Mouse (Mus musculus) MN1 (cell line): ENCODE data around the gene Sh3bgrl.
"Not testable (repeated sequence)": the region's sequence is repeated elsewhere in the genome, so short reads cannot be mapped to it uniquely, and the experiment has no call there.

ENCODE experiments used
- DNase-seq: peaks from one replicate; pipeline ENCODE4 v3.0.0-alpha.2; 2016; ENCODE audit warnings: low spot score

Gene Sh3bgrl

DNA sequence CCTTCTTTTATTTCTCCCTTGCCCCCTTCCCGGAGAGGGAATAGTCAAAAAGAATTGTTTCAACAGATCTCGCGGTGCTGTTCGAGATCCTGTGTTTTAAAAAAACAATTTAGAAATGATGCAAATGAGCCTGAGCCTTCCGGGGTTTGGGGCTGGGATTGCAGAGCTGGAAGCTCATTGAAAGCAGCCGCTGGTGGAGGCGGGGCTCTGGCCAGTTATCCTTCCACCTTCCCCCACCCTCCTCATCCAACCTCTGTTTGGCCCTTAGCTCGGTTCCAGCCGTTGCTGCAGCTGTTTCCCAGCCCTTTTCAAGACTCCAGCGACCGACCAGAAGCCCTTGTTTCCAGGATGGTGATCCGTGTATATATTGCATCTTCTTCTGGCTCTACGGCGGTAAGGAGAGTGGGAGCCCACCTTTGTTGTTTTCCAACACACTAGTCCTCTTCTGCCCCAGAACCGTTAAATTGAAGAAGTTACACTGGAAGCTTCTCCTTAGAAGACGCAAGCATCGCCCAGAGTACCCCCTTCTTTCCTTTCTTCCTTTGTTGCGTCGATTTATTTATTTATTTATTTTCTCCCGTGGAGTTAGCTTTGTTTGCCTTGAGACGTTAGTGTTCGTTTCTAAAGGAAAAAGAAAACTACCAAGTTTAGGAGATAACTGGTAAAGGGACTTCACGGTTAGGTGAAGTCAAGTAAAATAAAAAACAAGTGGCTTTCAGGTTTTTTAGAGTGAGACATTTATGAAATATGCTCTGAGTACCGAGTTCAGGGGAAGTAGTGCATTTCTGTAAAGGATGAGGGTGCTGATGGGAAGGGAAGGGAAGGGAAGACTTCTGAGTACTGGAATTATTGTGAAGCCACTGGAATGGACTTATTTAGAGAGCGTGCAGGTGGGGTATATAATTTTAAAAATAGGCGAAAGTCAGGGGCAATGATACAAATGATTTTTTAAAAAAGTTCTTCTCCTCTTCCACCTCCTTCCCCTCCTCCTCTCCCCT, at the start of gene Sh3bgrl:
Gene Sh3bgrl, plus strand, starts transcription at position 121 of the 998 bp plus-strand sequence.
- peak; percentile 83 for DNase-seq

DNA sequence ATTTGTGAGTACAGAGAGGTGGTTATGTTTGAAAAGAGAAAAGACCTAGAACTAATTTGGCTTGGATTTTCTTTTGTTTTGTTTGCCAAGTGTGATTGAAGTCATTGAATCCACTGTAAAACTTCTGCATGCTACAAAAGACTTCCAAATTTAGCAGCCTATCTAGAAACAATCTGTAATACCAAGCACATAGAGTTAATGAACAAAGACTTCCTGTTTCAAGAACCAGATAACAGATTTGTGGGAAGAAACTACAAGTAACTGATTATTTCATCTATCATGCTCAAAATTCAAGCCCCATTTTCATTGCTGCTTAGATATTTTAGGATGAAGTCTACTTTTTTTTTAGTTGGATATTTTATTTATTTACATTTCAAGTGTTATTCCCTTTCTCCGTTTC, 47.4 kb upstream of the Sh3bgrl start:
- DNase-seq, result no peak

DNA sequence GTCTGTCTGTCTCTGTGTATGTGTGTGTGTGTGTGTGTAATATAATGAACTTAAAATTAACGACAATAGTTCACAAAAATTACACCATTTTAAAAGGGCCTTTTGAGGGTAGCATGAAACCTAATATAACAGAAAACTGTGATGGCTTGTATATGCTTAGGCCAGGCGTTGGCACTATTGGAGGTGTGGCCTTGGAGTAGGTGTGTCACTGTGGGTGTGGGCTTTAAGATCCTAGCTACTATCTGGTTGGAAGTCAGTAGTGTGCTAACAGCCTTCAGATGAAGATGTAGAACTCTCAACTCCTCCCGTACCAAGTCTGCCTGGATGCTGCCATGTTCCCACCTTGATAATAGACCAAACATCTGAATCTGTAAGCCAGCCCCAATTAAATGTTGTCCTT, 23.4 kb upstream of the Sh3bgrl start:
- DNase-seq, result no peak

DNA sequence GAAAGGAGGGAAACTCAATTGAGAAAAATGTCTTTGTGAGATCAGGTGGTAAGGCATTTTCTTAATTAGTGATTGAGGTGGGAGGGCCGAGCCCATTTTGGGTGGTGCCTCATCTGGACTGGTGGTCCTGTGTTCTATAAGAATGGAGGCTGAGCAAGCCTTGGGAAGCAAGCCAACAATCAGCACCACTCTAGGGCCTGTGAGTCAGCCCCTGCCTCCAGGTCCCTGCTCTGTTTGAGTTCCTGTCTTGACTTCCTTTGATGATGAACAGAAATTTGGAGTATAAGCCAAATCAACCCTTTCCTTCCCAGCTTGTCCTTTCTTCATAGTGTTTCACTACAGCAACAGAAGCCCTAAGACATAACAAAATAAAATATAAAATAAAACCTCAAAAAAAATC, 19.4 kb upstream of the Sh3bgrl start:
- peak; percentile 27 for DNase-seq

DNA sequence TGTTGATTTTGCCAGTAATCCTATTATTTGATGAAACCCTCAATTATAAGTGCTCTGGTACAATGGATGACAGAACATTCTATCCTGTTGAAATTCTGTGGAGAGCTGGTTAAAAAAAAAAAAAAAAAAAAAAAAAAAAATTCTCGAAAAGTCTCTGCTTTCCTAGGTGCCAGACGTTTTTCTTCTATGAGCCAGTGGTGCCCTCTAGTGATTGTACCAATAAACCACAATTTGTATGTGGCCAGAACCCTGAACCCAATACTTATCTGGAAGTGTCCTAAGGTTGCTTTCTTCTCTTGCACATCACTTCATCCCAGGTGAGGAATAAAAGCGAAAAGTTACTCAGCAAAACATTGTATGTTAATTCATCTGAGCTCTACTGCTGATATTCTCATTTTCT, 18.8 kb upstream of the Sh3bgrl start:
- peak; percentile 39 for DNase-seq

DNA sequence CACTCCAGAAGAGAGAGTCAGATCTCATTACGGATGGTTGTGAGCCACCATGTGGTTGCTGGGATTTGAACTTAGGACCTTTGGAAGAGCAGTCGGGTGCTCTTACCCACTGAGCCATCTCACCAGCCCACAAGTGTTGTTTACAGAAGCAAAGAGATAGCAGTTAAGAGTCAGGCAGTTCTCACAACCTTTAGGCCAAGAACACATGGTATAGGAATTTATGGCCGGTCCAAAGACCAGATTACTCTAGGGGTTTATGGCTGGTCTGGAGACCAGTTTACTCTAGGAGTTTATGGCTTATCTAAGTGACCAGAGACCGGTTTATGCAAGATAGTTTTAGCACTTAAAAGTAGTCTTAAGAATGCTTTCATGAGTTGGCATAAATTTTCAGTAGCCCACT, 15.8 kb upstream of the Sh3bgrl start:
- not testable (repeated sequence) for DNase-seq

DNA sequence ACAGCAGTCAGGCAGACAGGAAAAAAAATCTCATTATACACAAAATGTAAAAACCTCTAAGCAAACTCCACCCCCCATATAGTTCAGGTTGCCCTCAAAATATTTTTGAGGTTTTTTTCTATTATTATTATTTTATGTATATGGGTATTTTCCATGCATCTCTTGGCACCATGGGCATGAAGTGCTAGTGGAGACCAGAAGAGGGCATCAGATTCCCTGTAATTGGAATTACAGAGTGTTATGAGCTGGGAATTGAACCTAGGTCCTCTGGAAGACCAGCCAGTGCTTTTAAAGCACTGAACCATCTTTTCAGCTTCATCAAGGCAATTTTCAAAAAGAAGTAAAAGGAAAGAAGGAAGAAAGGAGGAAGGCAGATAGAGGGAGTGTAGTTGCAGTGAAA, 8.1 kb upstream of the Sh3bgrl start:
- DNase-seq, result no peak

DNA sequence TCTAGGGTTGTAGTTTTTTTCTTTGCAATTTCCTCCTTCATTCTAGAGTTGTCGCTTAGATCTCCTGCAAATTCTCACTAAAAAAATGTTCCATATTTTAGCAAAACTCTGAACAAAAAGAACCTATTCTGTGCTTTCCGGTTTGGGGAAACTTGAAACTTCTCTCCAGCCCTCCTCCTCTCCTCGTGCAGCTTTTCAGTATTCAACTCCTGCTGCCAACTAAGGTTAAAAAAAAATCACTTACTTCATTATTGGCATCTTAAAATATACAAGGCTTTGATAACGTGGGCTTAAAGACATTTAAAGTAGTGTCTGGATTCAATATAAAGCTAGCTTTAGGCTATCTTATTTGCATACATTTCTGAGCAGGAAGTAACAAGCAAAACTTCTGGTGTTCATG, 365 bp upstream of the Sh3bgrl start:
- no peak for DNase-seq

DNA sequence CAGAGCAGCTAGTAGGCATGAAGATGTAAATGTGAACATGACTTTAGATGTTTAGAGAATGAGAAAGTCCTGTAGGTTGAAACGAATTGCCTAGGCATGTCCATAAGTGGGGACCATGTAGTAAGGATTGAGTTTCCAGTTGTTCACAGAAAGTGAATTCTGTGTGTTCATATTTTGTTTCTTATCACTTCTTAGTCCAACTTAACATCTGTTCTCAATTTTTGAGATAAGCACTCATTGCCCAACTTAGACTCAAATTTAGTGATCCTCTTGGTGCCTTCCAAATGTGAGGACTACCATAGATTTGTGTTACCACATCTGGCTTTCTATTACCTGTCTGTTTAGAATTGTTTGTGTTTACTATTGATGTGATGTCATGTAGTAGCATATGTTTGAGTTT, 3.3 kb downstream of the Sh3bgrl start:
- no peak for DNase-seq

DNA sequence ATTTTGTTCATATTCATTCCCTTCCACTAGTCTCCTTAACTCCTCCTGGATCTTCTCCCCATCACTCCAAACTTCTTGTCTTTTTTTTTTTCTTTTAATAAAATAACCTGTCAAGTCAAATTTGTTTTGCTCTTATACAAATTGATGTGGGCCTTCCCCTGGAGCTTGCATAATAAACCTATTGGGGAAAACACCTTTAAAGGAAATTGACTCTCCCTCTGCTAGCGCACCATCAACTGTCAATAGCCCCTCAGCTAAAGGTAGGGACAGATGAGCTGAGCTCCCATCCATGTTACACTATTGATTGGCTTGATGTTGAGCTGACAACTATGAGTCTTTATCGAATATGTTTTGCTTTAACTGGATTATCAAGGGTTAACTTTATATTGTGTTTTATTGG, 5.3 kb downstream of the Sh3bgrl start:
- no peak for DNase-seq

DNA sequence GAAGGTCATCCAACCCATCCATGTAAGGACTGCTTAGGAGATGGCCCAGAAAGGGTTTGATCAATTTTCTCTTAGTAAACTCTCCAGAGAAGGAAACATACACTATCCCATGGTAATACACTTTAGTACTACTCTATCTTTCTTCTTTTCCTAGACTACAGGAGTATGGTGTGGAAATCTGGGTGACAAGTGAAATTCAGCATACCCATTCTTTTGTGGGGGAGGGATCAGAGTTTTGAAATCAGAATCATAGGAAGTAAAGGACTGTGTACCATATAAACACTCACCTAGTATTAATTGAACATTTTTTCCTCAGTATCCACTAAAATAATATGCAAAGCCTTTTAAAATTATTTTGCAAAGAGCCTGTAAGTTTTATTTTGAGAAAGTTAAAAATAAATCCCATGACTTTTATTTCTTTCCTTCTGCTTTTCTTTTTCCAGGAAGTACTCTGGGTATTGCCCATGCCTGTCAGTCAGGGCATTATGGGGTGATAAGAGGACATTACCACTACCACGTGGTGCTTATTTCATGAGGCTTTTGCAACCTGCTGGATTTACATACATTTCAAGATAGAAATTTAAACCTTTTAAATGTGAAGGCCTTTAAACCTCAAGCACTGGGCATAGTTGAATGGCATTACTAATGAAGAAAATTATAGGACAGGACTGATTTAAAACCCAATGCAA, 13.1 kb downstream of the Sh3bgrl start:
- no peak for DNase-seq

DNA sequence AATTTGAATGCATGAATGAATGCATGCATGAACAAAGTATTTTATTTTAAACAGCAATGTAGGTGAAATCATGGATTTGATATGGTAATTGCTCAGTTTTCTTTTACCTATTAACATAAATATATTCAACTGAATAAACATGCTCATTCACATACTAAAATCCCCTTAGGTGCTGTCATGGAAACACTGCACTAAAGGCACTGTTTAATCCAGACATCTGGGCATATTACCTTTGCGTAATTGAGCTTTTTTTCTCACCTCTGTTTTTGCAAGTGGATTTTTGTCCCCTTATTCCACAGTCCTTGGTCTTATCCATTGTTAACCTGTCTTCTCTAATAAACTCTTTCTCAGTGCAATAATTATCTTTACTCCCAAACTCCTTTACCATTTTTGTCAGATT, 17.7 kb downstream of the Sh3bgrl start:
- DNase-seq, result no peak

DNA sequence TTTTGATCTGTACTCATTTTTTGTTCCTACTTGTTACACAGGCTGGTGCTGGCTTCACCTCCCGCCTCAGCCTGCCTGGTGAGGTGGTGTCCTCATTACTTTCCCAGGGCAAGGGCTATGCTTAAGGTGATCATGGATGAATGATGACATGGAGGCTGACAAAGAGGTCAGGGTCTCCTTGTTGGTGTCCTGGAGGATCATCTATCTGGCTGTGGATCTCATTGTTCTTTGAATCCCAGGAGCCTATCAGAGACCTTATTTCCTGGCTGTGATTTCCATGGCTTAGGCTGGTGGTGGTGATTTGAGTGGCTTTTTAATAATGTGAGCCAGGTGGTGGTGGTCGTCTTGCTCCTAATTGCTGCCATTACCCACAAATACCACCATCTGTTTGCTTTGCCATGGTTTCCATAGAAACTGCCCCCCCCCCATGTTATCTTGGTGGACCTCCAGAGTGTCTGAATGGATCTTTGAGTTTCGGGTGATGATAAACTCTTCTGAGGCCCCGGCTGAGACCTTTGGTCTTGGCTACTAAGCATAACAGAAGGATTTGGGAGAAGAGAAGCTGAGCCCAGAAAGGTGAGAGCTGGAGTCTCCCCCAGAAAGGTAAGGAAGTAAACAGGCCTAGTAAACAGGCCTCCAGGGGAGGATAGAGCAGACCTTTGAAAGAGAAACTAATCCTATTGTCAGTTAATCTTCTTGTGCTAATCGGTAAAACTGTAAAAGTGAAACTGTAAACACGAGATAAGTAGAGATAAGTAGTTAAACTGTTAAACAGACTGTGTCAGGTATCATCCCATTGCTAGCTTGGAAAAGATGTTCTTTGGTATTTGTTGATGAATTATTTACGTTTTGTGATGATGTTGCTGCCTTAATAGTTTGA, 18.5 kb downstream of the Sh3bgrl start:
- DNase-seq, result no peak

DNA sequence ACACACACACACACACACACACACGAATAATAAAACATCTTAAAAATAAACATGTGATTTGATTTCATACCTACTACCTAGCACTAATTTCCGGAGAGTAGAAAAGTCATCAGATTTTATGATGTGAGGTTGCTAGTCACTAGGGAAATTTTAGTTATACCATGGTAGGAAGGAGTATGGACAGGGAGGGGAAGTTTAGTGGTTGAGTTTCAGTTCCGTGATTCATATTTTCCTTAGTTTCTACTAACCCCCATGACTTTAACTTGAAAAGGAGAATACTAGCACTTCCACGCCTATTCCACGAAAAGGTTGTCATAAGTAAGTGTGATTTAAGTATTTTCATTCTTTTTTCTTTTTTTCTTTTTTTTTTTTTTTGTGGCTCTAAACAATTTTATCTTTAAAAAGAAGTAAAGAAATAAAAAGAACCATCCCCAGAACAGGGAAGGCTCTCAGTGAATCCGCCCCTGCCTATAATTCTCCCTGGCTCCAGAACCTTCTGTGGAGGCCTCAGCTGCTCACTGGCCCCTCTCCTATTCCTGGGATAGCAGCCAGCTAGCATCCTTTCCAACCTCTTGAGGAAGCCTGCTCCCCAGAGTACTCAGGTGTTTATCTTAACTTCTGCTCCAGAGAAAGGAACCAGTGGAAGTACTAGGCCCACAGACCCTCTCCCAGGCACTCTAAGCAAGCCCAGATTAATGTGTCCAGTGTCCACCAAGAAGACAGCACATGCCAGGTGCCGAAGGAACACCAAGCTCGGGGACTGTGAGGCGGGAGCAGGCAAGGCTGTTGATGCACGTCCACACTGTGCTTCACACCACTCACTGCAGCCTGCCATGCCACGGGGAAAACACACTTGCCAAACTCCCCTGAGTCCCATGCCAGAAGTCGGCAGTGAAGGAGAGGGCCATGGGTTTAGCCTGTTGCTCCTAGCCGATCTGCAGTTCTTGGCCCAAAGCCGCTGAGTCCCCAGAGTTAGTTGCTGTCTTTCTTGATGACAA, 25.0 kb downstream of the Sh3bgrl start:
- DNase-seq, result no peak

DNA sequence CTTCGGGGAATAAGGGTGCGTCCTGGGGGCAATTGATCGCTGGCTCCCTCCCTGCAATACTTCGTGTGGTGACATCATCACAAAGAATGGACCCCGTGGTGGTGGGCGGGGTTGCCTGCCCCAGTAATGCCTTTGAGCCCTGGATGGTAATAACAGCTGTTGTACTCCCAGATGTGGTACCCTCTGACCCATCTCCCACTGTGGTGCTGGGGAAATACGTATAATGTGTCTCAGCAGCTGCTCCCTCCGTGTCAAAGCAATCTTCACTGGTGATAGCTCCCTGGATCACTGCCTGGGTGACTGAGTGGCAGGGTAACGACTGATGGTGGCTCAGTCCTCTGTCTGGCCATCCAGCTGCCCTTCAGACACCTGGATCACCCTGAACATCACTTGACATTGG, 26.0 kb downstream of the Sh3bgrl start:
- DNase-seq, result no peak

DNA sequence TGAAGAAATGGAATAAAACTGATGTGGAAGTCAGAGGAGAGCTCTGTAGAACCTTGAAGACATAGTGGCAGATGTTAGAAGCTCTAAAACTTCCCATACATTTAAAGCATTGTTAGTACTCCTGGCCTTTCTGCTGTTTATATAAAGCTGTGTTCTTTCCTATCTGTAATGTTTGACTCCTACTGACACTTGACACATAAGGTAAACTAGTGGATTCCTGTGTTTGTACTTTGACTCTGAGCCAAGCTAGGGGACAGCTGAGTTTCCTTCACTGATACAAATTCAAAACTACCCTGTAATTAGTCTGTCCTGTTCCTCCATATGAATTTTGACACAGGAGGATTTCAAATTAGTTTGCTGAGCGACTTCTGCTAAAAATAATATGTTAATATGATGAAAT, 27.5 kb downstream of the Sh3bgrl start:
- DNase-seq, result no peak

DNA sequence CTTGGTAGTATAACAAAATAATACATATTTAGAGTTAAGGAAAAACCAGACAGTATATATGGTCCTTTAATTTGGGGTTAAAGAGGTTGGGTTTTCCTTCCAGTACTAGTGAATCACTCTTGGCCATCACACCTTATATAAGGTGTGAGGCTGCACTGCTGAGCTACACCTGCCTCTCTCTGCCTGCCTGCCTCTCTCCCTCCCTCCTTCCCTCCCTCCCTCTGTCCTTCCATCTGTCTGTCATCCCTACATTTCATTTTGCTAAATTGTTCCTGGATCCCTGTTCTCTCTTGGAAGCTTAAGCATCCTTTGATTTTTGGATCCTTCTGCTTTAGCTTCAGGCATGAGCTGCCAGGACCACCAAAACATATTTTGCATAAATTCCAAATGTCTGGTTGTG, 28.6 kb downstream of the Sh3bgrl start:
- no peak for DNase-seq

DNA sequence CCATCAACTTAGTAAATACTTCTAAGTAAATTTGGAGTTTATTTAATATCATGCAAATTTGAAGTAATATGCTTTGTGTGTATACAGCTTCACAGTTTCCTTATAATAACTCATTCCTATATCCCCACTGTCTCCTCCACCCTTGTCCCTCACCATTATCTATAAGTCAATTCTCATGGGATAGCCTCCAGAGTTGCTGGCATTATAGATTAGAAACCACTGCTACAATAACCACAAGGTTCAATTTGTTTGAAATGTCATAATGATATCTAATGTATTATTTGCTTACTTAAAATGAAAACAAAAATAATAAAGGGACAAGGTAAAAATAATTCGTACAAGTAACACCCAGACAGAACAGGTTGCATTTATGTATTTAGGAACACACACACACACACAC, 31.7 kb downstream of the Sh3bgrl start:
- no peak for DNase-seq

DNA sequence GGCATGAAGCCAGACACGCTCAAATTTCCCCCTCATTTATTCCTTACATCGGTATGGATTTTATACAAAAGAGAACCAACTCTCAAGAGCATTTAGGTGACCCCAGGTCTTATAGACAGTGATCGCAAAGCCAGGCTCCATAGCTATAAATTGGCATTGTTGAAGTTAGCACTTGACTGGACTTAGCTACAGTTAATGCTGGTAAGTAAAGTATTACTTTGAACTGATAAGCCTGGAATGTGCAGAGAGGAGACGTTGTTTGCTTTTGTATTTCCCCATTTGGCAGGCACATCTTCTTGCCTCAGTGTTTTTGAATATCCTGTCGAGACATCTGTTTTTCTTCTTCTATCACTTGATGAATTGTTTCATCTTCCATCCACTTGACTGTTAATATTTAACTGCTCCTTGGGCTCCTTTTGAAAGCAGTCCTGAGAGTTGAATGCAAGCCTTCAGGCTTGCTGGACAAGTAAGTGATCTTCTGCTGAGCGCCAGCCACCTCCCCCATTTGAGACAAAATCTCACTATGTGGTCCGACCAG, 32.5 kb downstream of the Sh3bgrl start:
- no peak for DNase-seq

DNA sequence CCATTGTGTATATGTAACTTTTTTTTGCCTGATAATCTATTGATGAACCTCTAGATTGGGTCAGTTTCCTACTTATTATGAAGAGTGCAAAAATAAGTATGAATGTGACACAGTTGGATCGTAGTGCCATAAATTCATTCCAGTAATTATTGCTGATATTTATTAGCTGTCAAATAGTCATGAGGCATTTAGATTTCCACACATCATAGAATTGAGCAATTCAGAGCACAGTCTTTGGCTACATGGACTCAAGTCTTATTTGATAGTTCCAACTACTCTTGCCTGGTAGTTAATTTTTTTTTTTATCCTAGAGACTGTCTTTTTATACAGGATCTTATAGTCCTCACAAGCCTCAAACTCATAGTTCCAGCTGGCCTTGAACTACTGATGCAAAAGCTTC, 34.9 kb downstream of the Sh3bgrl start:
- DNase-seq, result no peak

DNA sequence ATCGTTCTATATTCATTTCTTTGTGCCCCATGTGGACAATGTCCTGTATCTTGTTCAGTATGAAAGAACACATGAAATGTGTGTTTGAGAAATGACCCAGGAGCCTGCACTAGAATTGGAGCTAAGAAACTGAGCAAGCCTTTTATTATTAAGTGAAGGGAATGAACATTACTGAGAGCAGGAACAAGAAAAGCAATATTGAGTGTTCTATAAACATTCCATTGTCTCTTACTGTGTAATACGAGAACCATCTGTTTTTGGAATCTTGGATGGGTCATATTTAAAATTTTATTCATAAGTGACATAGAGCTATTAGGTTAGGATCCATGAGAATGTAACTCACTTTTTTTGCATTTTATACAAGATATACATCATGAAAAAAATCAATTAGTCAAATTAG, 36.7 kb downstream of the Sh3bgrl start:
- no peak for DNase-seq
